Mouse (Mus musculus) E14TG2a.4 (cell line): ENCODE data around the gene Xiap.

Experiments
- CTCF ChIP-seq: conservative IDR thresholded peaks from 2 replicates; pipeline ENCODE4 v1.5.1; 2014; ENCODE audit warnings: low read length
- NANOG ChIP-seq: IDR thresholded peaks from 2 replicates; pipeline ENCODE4 v1.6.1; 2014; ENCODE audit warnings: borderline replicate concordance, low read length, mixed read lengths

DNA sequence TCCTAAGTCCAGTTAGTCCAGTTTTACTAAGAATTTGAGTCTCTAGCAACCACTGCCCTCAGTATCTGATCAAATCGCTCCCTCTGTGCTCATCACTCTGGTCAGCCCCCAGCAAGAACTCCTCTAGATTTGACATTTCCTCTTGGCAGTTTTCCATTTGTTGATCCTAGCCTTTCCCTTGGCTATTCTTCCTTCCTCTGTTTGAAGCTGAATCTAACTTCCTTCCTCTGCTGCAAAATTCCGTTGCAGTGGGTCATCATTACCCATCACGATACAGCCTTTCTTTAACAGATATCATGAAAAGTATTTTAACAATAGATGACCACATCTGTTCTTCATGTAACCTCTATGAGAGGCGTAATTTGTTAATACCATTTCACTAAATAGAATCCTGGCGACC, 2.5 kb upstream of the Xiap start:
- TF ChIP-seq CTCF (no peak), NANOG (no peak)
